Mouse (Mus musculus) Patski (cell line): ENCODE results near the gene Acsbg1. TPM values are rescaled to one million over a fixed set of nuclear protein-coding genes. Genes with fewer than 3 reads are reported as not detected.
"Not testable (repeated sequence)": the region's sequence is repeated elsewhere in the genome, so short reads cannot be mapped to it uniquely, and the experiment has no call there.

Experiments used
- ATAC-seq: fragments of 100-300 bp; one replicate; pipeline ENCODE4 v1.8.0; 2021
- CTCF ChIA-PET: fragments of 350-600 bp; sonication (Branson Sonifier 250); formaldehyde crosslinking; loops from one replicate; lab custom pipeline; 2022; ENCODE audit warnings: inconsistent platforms; lab: Charles Lee
- POLR2A ChIA-PET: fragments of 350-600 bp; sonication (Branson Sonifier 250); formaldehyde crosslinking; loops from one replicate; lab custom pipeline; 2022; ENCODE audit warnings: antibody characterized with exemption, inconsistent platforms; lab: Charles Lee
- DNase-seq: peaks from one replicate; pipeline ENCODE4 v3.0.0-alpha.2; 2011; ENCODE audit warnings: low read depth, low spot score
- H3K27me3 ChIP-seq: fragments of 371-371 bp; one replicate; pipeline ENCODE4 v1.5.1; 2021
- CTCF ChIP-seq: fragments of 100-300 bp; IDR thresholded peaks from one replicate; pipeline ENCODE4 v1.5.1; 2021
- in situ Hi-C: fragments of 300-500 bp; cut with MboI; formaldehyde crosslinking; loops from 3 replicates; pipeline ENCODE4 v1.11.1; 2018; ENCODE audit warnings: low pct_unique_long_range_greater_than_20kb, mixed read lengths
- polyA plus RNA-seq: library from polyadenylated mRNA; unstranded; gene quantifications from one replicate; pipeline ENCODE4 v1.2.3, GENCODE M21; 2021

Acsbg1 gene
- polyA plus RNA-seq, 1 experiment from 2014 or later: 1.9 TPM

DNA sequence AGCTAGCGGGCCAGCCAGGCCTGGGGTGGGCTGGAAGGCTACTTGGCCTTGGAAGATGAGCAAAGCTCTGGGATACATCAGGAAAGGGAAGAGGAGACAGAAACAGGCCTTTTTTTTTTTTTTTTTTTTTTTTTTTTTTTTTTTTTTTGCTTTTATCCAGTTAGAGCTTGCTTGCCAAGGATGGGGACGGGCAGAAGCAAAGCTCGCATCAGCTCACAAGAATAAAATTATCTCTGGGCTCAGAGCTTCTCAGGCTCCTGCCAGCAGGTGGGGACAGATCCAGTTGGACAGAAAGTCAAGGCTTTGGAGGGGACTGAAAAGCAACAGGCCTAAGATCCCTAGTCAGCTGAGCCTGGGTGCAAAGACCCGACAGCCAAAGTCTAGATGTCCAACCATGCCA, 32.9 kb downstream of the Acsbg1 start:
- H3K27me3 ChIP-seq: no peaks in the 10 kb centered on the region
- ChIA-PET POLR2A (interaction anchor here (0.7 to 1.1 kb wide), 2 partner anchors 36 to 284 kb away, joined by 3 read pairs; no protein-coding TSS in a partner anchor), CTCF (interaction anchor here (1.9 kb wide), 1 partner anchor 15 kb away, joined by 5 read pairs; no protein-coding TSS in a partner anchor)
- no peak for TF ChIP-seq CTCF
- DNase-seq (no peak), ATAC-seq (no peak)
- in situ Hi-C loops: no loop called here

DNA sequence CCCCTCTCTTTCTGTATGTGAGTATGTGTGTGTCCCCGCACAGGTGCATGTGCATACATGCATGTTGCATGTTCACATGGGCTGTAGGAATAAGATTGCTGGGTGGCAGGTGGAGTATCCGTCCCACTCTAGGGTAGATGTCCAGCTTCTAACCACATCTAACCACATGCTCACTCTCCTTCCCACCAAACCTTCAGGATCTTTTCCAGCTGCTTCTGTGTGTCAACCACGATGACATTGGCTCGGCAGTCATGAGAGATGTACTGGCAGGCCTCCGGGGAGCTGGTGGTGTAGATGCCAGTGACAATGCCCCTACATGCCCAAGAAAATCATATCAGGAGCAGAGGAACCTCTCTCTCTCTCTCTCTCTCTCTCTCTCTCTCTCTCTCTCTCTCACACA, 34.4 kb downstream of the Acsbg1 start:
- POLR2A ChIA-PET: interaction anchor here (0.8 kb wide), 1 partner anchor 17 kb away, joined by 8 read pairs; no protein-coding TSS in a partner anchor
- no peak for ATAC-seq
- no peak for TF ChIP-seq CTCF

DNA sequence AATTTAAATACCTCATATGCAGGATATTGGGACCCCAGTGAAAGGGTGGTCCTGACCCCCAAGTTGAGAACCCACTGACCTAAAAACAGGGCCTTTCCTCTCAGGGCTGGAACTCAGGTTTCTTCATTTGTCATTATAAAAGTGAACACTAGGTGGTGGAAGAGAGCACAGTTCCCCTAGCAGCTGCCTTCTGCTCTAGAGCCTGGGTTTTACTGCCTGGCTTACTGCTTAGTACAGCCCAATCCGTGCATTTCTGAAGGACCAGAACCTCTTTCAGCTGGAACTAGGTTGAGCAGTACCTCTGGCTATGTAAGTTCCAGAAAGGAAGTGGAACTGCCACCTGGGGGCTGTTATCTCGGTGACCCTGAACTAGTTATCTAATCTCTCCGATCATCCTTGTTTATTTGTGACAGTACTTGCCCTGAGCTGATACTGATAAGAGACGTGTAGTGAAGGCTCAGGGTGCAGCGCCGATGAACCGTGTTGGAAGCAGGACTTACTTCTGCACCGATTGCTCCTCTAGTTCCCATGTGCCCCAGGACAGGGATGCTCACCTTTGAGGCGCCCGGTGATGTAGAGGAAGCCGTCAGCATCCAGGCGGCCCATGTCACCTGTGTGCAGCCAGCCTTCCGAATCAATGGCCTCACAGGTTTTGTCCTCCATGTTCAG, 47.4 kb downstream of the Acsbg1 start:
- TF ChIP-seq CTCF: peak; percentile 73
- DNase-seq (no peak), ATAC-seq (no peak)
- no peaks in the 10 kb centered on the region for H3K27me3 ChIP-seq
- in situ Hi-C loops: no loop called here
- ChIA-PET POLR2A (interaction anchor here (0.5 to 1.1 kb wide), 2 partner anchors 97 to 99 kb away, joined by 3 read pairs; no protein-coding TSS in a partner anchor), CTCF (interaction anchor here (0.7 to 7.2 kb wide), 5 partner anchors 11 to 63 kb away, joined by 3 to 40 read pairs (median 4); no protein-coding TSS in a partner anchor)

More for the DNA sequence above, 34.4 kb downstream of the Acsbg1 start:
- DNase-seq: no peak
- CTCF ChIA-PET: interaction anchor here (1.9 to 4.2 kb wide), 2 partner anchors 14 to 49 kb away, joined by 5 to 16 read pairs; no protein-coding TSS in a partner anchor
- no peaks in the 10 kb centered on the region for H3K27me3 ChIP-seq
- in situ Hi-C loops: no loop called here

DNA sequence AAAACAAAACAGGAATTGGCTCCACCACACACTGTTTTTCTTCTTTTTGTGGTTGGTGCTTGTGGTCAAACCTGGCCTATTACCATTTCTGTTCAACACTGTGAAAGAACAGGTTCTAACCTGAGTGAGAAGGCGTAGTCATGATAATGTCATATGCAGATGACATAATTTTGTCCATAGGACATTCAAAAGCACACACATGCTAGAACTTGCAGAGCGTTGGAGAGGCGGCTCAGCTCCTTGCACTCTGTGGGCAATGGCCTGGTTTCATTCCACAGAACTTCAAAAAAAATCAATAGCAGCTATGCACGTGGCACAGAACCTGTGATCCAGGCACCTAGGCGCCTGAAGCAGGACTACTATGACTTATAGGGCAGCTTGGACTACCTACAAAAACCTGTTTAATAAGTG, 48.9 kb downstream of the Acsbg1 start:
- ATAC-seq: no peak
- DNase-seq: no peak
- no peaks in the 10 kb centered on the region for H3K27me3 ChIP-seq
- no peak for TF ChIP-seq CTCF
- POLR2A ChIA-PET: no interaction called here
- CTCF ChIA-PET: interaction anchor here (1.3 to 7.2 kb wide), 3 partner anchors 15 to 70 kb away, joined by 3 to 40 read pairs (median 5); no protein-coding TSS in a partner anchor
- in situ Hi-C loops: no loop called here

DNA sequence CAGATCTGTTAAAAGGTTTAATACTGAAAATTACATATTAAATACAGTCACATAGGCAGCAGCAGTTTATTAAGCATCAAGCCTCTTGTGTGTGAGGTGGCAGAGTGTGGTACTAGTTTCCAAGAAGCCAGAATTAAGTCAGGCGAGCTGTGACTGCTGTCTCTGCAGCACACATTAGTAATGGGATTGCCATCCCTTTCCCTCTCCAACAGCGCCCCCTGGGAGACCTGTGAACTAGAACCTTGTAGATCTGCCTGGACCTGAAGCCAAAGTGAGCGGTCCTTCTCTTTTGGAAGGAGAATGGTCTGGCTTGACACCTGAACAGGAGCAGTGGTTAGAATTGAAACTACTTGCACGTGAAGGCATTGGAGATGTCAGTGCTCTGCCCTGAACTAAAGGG, 56.8 kb downstream of the Acsbg1 start:
- ATAC-seq: no peak
- TF ChIP-seq CTCF: no peak
- ChIA-PET CTCF (no interaction called here), POLR2A (no interaction called here)
- no peaks in the 10 kb centered on the region for H3K27me3 ChIP-seq
- DNase-seq: no peak
- in situ Hi-C loops: no loop called here

DNA sequence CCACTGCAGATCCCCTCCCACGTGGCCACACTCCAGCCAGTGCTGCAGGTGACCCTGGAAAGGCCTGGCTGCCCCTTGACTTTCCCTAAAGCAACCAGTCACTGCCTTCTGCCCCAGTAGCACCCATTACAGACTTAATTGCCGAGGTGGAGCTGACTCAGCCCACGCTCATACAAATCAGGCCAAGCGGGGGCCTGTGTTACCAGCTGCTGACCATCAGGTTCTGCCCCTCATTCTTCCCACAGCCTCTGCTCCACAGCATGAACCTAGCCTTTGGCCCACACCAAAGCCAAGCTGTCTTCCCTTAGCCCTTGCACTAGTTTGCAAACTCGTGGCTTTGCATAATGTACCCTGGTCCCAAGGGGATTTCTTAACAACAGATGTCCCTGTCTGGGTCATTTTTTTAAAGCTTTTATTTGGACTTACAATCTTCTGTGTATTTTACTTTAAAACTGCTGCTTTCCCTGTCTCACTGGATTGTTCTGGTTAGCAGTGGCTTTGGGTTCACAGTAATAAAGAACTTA, 57.5 kb downstream of the Acsbg1 start:
- DNase-seq (no peak), ATAC-seq (no peak)
- POLR2A ChIA-PET: no interaction called here
- in situ Hi-C loops: no loop called here
- CTCF ChIA-PET: interaction anchor here (0.9 kb wide), 1 partner anchor 73 kb away, joined by 4 read pairs; no protein-coding TSS in a partner anchor
- no peak for TF ChIP-seq CTCF
- H3K27me3 ChIP-seq: no peaks in the 10 kb centered on the region

DNA sequence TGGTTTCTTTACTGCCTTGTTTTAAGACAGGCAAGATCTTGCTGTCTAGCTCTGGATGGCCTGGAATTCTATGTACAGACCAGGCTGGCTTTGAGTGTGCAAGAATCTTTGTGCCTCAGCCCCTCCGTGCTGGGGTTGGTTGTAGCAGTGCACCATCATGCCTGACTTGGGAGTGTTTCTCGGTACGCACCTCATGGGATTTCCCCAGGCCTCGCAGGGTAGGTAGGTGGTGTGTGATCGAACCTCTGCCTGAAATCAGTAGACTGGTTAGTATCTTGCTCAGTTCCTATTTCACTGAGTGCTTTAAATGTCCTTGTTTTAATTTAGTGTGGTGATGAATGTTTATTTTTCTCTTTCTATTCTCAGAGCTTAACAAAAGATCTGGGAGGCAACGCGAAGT, 58.8 kb downstream of the Acsbg1 start:
- POLR2A ChIA-PET: interaction anchor here (0.7 kb wide), 1 partner anchor 89 kb away, joined by 3 read pairs; no protein-coding TSS in a partner anchor
- DNase-seq: no peak
- no peak for ATAC-seq
- TF ChIP-seq CTCF: no peak
- H3K27me3 ChIP-seq: no peaks in the 10 kb centered on the region
- CTCF ChIA-PET: no interaction called here
- in situ Hi-C loops: no loop called here

DNA sequence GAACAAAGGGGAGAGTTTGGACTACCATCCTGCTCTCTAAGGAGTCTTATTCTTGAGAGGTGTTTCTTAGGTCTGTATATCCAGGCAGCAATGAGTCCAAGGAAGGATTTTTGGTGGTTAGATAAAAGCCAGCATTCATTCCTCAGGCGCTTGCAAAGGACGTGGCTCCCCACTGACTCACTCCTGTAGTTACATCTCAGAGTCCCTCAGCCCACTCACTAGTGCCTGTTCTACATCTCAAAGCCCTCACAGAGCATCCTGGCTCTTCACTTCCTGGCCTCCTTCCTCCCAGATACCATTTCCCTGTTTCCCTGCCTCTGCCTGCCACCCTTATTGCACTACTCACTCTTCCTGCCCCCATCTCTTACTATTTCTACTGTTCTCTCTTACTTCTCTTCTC, 59.3 kb downstream of the Acsbg1 start:
- no peak for DNase-seq
- ATAC-seq: no peak
- TF ChIP-seq CTCF: no peak
- in situ Hi-C loops: no loop called here
- ChIA-PET CTCF (interaction anchor here (1.3 kb wide), 1 partner anchor 74 kb away, joined by 5 read pairs; no protein-coding TSS in a partner anchor), POLR2A (no interaction called here)
- H3K27me3 ChIP-seq: no peaks in the 10 kb centered on the region

DNA sequence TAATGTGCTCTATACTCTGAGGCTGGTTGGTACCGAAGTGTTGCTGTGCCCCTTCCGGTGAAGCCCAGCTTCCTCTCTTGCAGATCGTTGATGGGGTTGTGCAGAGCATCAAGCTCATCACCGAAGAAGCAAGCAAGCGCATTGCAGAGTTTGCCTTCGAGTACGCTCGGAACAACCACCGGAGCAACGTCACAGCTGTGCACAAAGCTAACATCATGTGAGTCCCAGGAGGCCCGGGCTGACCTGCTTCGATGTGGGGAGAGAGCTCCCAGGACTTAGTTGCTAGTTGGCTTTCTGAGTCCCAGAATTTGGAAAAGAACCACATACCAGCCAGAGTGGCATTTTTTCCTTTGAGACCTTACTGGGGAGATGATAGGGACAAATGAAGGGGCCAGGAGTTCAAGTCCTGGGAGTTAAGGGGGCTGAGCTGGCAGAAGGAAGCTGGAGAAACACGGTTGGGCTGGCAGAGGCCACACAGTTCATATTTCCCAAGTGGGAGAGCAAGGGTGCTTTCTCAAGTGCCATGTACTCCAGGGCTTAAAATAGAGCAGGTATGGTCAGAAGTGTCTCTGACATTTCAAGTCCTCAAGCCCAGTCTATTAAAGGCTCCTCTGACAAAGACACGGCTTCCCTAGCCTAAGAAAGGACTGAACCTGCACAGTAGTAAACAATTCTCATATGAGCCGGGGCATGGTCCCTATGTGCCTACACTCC, 64.8 kb downstream of the Acsbg1 start:
- ChIA-PET CTCF (no interaction called here), POLR2A (no interaction called here)
- DNase-seq: no peak
- in situ Hi-C loops: no loop called here
- no peak for ATAC-seq
- TF ChIP-seq CTCF: no peak
- no peaks in the 10 kb centered on the region for H3K27me3 ChIP-seq

DNA sequence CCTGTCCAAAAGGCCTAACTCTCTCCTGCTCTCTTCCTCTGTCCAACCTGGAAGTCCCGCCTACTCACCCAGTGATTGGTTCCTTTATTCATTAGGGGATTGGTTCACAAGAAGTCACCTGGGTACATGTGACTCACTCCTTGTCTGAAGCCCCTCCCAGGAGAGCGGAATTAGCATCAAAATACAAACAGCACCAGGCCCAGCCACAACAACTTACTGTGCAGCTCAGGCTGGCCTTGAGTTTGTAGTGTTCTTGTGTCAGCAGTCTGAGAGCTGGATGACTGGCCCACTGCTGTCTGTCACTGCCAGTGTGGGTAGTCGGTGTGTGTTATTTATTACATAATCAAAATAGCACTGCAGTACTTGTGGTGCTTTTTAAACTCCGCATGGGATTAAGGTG, 68.0 kb downstream of the Acsbg1 start:
- H3K27me3 ChIP-seq, POLR2A ChIA-PET, ATAC-seq, CTCF ChIA-PET, DNase-seq, in situ Hi-C loops: not testable (repeated sequence)

DNA sequence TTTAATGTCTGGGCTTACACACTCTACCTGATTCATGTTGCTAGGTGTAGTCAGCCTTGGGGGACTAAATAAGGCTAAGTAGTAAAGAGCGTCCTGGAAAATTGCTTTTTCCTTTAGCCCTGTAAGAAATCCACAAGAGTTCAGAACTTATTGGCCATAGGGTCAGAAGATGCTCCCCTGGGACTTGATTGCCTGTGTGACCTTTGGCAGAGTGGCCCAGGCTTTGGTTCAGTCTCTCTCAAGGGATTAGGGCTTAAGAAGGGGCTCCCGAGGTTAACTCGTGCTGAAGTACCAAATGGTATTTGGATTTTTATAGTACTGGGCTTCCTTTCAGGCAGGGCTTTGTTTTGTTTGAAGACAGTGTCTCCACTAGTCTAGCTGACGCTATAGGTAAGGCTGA, 73.8 kb downstream of the Acsbg1 start:
- no peaks in the 10 kb centered on the region for H3K27me3 ChIP-seq
- in situ Hi-C loops: no loop called here
- no peak for TF ChIP-seq CTCF
- DNase-seq (no peak), ATAC-seq (no peak)
- ChIA-PET POLR2A (no interaction called here), CTCF (no interaction called here)
